Mouse (Mus musculus): Measurements from ENCODE around the gene Serpinf1. TPM values are rescaled to one million over a fixed set of nuclear protein-coding genes. Genes with fewer than 3 reads are reported as not detected.
A peak's percentile ranks its signal among the peaks of the same experiment; 100 is the strongest.

Gene Serpinf1
- total and polyA plus RNA-seq, 2 experiments from 2014 or later: 34.3 to 92.0 TPM

- ATAC-seq (ENCODE audit: low FRiP score): peak; percentile 22; the same call in 1 of the 2 replicates
- Histone ChIP-seq H3K4me1 (ENCODE audit: insufficient read depth, low read length) (peaks cover 12% of the 10 kb centered on the region; the same call in 1 of the 2 replicates), H3K27ac (ENCODE audit: low read depth, low read length) (peak overlapping the region; percentile 72; the same call in 1 of the 2 replicates), H3K9ac (replicated peaks; ENCODE audit: low read length, poor library complexity, severe bottlenecking) (peak overlapping the region; percentile 78), H3K36me3 (ENCODE audit: insufficient read depth, low read length) (peaks cover 16% of the 10 kb centered on the region), H3K4me2 (ENCODE audit: low read depth, low read length, poor library complexity, severe bottlenecking) (peak overlapping the region; percentile 98), H3K4me3 (ENCODE audit: low read depth, low read length) (peak overlapping the region; percentile 86), H3K27me3 (ENCODE audit: insufficient read depth, low read length) (no peaks in the 10 kb centered on the region), H3K9me3 (ENCODE audit: low read length) (no peaks in the 10 kb centered on the region)
- DNase-seq (ENCODE audit: low spot score): no peak
- under 1% methylated on average over 23 of the region's 30 CpGs for WGBS
- TF ChIP-seq CTCF (IDR thresholded peaks at IDR 0.05): no peak
Observed at GRCm38 (mm10) chr11:75461743-75462252, 39.3 kb upstream of the Serpinf1 start.

- TF ChIP-seq CTCF (IDR thresholded peaks at IDR 0.05): peak; percentile 47
- Histone ChIP-seq H3K27ac (ENCODE audit: low read depth, low read length) (peak within 1 kb of the TSS; percentile 73), H3K4me3 (ENCODE audit: low read depth, low read length) (peak within 1 kb of the TSS; percentile 86), H3K9ac (replicated peaks; ENCODE audit: low read length, poor library complexity, severe bottlenecking) (peak within 1 kb of the TSS; percentile 78), H3K4me1 (ENCODE audit: insufficient read depth, low read length) (peaks cover 12% of the 10 kb centered on the region; the same call in 1 of the 2 replicates), H3K9me3 (ENCODE audit: low read length) (no peaks in the 10 kb centered on the region), H3K4me2 (ENCODE audit: low read depth, low read length, poor library complexity, severe bottlenecking) (peak within 1 kb of the TSS; percentile 98), H3K27me3 (ENCODE audit: insufficient read depth, low read length) (no peaks in the 10 kb centered on the region), H3K36me3 (ENCODE audit: insufficient read depth, low read length) (peaks cover 16% of the 10 kb centered on the region)
- DNase-seq (ENCODE audit: low spot score) (peak; percentile 100), ATAC-seq (ENCODE audit: low FRiP score) (peak; percentile 95)
- under 1% methylated on average over 46 of the region's 46 CpGs for WGBS
Observed at GRCm38 (mm10) chr11:75460844-75461742, 38.6 kb upstream of the Serpinf1 start, which contains the start of gene Tlcd2. Tlcd2 (plus strand) TSS chr11:75461715.

DNA sequence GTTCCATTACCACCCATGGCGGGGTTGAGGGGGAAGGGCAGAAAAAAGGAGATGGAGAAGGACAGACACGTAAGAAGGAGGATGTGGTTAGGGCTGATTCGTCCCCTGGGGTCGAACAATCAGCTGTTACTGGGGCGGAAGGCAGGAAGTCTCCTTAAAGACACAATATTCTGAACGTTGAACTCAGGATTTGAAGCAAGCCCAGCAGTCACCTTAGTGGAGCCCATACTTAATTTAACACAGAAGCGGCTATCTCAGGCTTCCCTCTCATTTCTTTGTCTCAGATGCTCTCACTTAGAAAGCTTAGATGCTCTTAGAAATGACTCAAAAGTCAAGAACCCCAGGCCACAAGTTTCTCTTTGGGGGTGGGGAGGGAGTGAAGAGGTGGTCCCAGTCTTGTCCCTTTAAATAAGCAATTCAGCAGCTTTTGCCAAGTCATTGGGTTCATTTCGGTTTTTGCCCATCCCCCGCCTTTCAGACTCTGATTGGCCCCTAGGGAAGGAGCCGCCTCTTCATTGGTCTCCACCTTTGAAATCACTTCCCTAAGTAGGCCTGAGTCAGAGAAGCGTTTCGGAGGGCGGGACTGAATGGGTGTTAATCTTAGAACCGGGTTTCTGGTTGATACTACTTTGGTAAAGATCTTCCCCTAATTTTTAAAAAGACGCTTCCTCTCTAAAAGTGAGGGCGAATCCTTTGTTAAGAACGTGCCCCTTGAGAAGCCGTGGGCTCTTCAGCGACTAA is 37.8 kb upstream of the Serpinf1 start:
- Histone ChIP-seq H3K27me3 (ENCODE audit: insufficient read depth, low read length) (no peaks in the 10 kb centered on the region), H3K4me1 (ENCODE audit: insufficient read depth, low read length) (peaks cover 12% of the 10 kb centered on the region; the same call in 1 of the 2 replicates), H3K36me3 (ENCODE audit: insufficient read depth, low read length) (peaks cover 10% of the 10 kb centered on the region), H3K4me2 (ENCODE audit: low read depth, low read length, poor library complexity, severe bottlenecking) (peak overlapping the region; percentile 73), H3K9me3 (ENCODE audit: low read length) (no peaks in the 10 kb centered on the region), H3K9ac (replicated peaks; ENCODE audit: low read length, poor library complexity, severe bottlenecking) (no peak overlapping the region; the same call in 1 of the 2 replicates), H3K4me3 (ENCODE audit: low read depth, low read length) (peak overlapping the region; percentile 86), H3K27ac (ENCODE audit: low read depth, low read length) (peak overlapping the region; percentile 73)
- DNase-seq (ENCODE audit: low spot score): peak; percentile 95
- no peak for ATAC-seq (ENCODE audit: low FRiP score)
- 3% methylated on average over 19 of the region's 19 CpGs for WGBS
- no peak for TF ChIP-seq CTCF (IDR thresholded peaks at IDR 0.05)

DNA sequence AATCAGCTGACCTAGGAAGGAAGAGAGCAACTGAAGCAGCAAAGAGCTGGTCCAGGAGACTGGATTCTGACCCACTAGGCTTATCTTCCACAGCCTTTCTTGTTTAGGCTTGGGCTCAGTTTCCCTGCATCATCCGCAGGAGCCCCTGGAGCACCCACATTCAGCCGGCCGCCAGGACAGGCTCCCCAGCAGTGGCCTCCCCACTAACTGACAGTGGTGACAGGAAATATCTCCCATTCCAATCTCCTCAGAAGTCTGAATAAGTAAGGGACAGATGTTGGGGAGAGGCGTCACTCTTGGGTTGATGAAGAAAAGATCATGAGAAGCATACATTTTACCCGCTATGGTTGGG is 37.2 kb upstream of the Serpinf1 start:
- ATAC-seq (ENCODE audit: low FRiP score): no peak
- Histone ChIP-seq H3K4me1 (ENCODE audit: insufficient read depth, low read length) (peaks cover 17% of the 10 kb centered on the region; the same call in 1 of the 2 replicates), H3K9me3 (ENCODE audit: low read length) (no peaks in the 10 kb centered on the region), H3K9ac (replicated peaks; ENCODE audit: low read length, poor library complexity, severe bottlenecking) (no peak overlapping the region), H3K27me3 (ENCODE audit: insufficient read depth, low read length) (no peaks in the 10 kb centered on the region), H3K4me3 (ENCODE audit: low read depth, low read length) (no peak overlapping the region), H3K36me3 (ENCODE audit: insufficient read depth, low read length) (peaks cover 4% of the 10 kb centered on the region; the same call in 1 of the 2 replicates), H3K4me2 (ENCODE audit: low read depth, low read length, poor library complexity, severe bottlenecking) (peak overlapping the region; percentile 73), H3K27ac (ENCODE audit: low read depth, low read length) (peak overlapping the region; percentile 73; the same call in 1 of the 2 replicates)
- WGBS: 28% methylated on average over 5 of the region's 5 CpGs
- no peak for DNase-seq (ENCODE audit: low spot score)
- no peak for TF ChIP-seq CTCF (IDR thresholded peaks at IDR 0.05)

DNA sequence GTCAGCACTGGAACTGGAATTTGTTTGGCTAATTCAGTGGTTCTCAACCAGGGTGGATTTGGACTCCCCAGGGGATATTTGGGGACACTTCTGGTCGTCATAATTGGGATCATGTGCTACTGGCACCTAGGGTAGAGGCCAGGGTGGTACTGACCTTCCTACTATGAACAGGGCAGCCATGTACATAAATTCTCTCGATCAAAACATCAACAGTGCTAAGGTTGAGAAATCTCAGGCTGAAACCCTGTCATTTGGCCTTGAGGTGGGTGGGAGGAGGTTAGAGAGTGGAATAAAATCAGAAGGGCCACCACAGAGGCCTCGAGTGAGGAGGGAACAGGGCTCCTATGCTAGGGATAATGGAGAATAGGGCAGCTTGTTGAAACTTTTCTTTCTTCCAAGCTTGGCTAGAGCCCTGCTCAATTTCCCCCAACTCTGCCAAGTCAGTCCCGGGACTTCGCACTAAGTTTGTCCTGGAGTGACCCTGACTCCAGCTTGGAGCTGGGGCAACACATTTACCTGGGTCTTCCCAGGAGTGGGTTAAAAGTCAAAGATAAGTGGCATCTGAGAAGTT is 36.7 kb upstream of the Serpinf1 start:
- Histone ChIP-seq H3K27me3 (ENCODE audit: insufficient read depth, low read length) (no peaks in the 10 kb centered on the region), H3K27ac (ENCODE audit: low read depth, low read length) (no peak overlapping the region), H3K4me2 (ENCODE audit: low read depth, low read length, poor library complexity, severe bottlenecking) (no peak overlapping the region), H3K9me3 (ENCODE audit: low read length) (no peaks in the 10 kb centered on the region), H3K9ac (replicated peaks; ENCODE audit: low read length, poor library complexity, severe bottlenecking) (no peak overlapping the region), H3K4me1 (ENCODE audit: insufficient read depth, low read length) (peaks cover 18% of the 10 kb centered on the region; the same call in 1 of the 2 replicates), H3K36me3 (ENCODE audit: insufficient read depth, low read length) (0 out of 2 replicates have a peak, but pooled peaks cover 2% of the 10 kb centered on the region), H3K4me3 (ENCODE audit: low read depth, low read length) (no peak overlapping the region)
- WGBS: 77% methylated on average over 5 of the region's 5 CpGs
- DNase-seq (ENCODE audit: low spot score) (no peak), ATAC-seq (ENCODE audit: low FRiP score) (no peak)
- no peak for TF ChIP-seq CTCF (IDR thresholded peaks at IDR 0.05)
